Mouse (Mus musculus) liver, postnatal 0 days (tissue): ENCODE measurements around the gene Cdc14a.

Experiments
- CTCF ChIP-seq: sonication (generic); IDR thresholded peaks from 2 replicates; pipeline ENCODE4 v1.5.1; 2016; ENCODE audit warnings: antibody characterized with exemption, low read depth
- EP300 ChIP-seq: IDR thresholded peaks from 2 replicates; pipeline ENCODE4 v1.6.1; 2016; ENCODE audit warnings: antibody characterized with exemption, low read depth, mild to moderate bottlenecking

GRCm38 (mm10) chr3:116242685-116243084 lies 181.1 kb downstream of the Cdc14a start:
- TF ChIP-seq CTCF (no peak), EP300 (no peak)
